Mouse (Mus musculus) lung, postnatal 4 days (tissue): ENCODE measurements at regions not wholly inside any gene's neighbourhood (a gene's known extent, or its start where the extent isn't known, plus 50 kb on each side); places are given as distances from the start of the nearest gene placed in this dataset.
"Not testable (repeated sequence)": the region's sequence is repeated elsewhere in the genome, so short reads cannot be mapped to it uniquely, and the experiment has no call there.

Experiments
- DNase-seq, 2 experiments: peaks; one replicate each; pipeline ENCODE4 v3.0.0; 2021

GRCm38 (mm10) chr6:37749016-37749415 is 121.6 kb upstream of the Trim24 start:
- no peak for DNase-seq

GRCm38 (mm10) chr6:37750271-37750670 is 120.3 kb upstream of the Trim24 start:
- DNase-seq, result no peak

- DNase-seq, result no peak
Observed at GRCm38 (mm10) chr6:37751701-37752100, 118.9 kb upstream of the Trim24 start.

- not testable (repeated sequence) for DNase-seq
Observed at GRCm38 (mm10) chr6:37761003-37761402, 109.6 kb upstream of the Trim24 start.

- DNase-seq, result no peak
Observed at GRCm38 (mm10) chr6:37763036-37763435, 107.6 kb upstream of the Trim24 start.

GRCm38 (mm10) chr6:37767690-37768089 is 102.9 kb upstream of the Trim24 start:
- no peak for DNase-seq

- no peak for DNase-seq
Observed at GRCm38 (mm10) chr6:37773294-37773693, 97.3 kb upstream of the Trim24 start.

- DNase-seq, result no peak
Observed at GRCm38 (mm10) chr6:37775151-37775550, 95.5 kb upstream of the Trim24 start.

GRCm38 (mm10) chr6:37779893-37780292 is 90.7 kb upstream of the Trim24 start:
- no peak for DNase-seq

GRCm38 (mm10) chr6:37781894-37782293 is 88.7 kb upstream of the Trim24 start:
- no peak for DNase-seq

- DNase-seq, result not testable (repeated sequence)
Observed at GRCm38 (mm10) chr6:37785280-37785679, 85.3 kb upstream of the Trim24 start.

GRCm38 (mm10) chr6:37785741-37786140 is 84.9 kb upstream of the Trim24 start:
- DNase-seq, result no peak

- not testable (repeated sequence) for DNase-seq
Observed at GRCm38 (mm10) chr6:37787858-37788257, 82.8 kb upstream of the Trim24 start.

- DNase-seq, result no peak
Observed at GRCm38 (mm10) chr6:37790878-37791277, 79.7 kb upstream of the Trim24 start.

- no peak for DNase-seq
Observed at GRCm38 (mm10) chr6:37794211-37794610, 76.4 kb upstream of the Trim24 start.

GRCm38 (mm10) chr6:37795001-37795400 is 75.6 kb upstream of the Trim24 start:
- no peak for DNase-seq

GRCm38 (mm10) chr6:37803231-37803630 is 67.4 kb upstream of the Trim24 start:
- no peak for DNase-seq

GRCm38 (mm10) chr6:37805896-37806295 is 64.7 kb upstream of the Trim24 start:
- DNase-seq, result not testable (repeated sequence)

- not testable (repeated sequence) for DNase-seq
Observed at GRCm38 (mm10) chr6:37806529-37807191, 64.0 kb upstream of the Trim24 start.

GRCm38 (mm10) chr6:37815218-37815617 is 55.4 kb upstream of the Trim24 start:
- DNase-seq, result not testable (repeated sequence)
